ENCODE assay signal across 7 mouse cellular contexts in genomic region chr11:88139256-88139861, GRCm38 (mm10). TPM values are rescaled to one million over a fixed set of nuclear protein-coding genes. Genes with fewer than 3 reads are reported as not detected.
DNase-seq lines count a peak whose midpoint lies in the region; ATAC-seq and TF ChIP-seq lines count a peak whose summit lies in the region.

No protein-coding gene starts in this region.

- H3K36me3 ChIP-seq in lung, embryonic 14.5 days (ENCODE audit: insufficient read depth) = no peaks in the 10 kb centered on the region
- peaks cover 7% of the 10 kb centered on the region for H3K36me3 ChIP-seq in embryonic facial prominence, embryonic 10.5 days (replicated peaks)
- H3K36me3 ChIP-seq in intestine, embryonic 16.5 days (ENCODE audit: control insufficient read depth, insufficient read depth, low read length) = no peaks in the 10 kb centered on the region; the same call in 1 of the 2 replicates
- no peaks in the 10 kb centered on the region for H3K36me3 ChIP-seq in midbrain, embryonic 16.5 days (ENCODE audit: control insufficient read depth, insufficient read depth, low read length)

- no peak overlapping the region for H3K4me3 ChIP-seq in lung, embryonic 14.5 days (ENCODE audit: low read depth, low read length)
- peak overlapping the region; percentile 36 for H3K4me3 ChIP-seq in embryonic facial prominence, embryonic 10.5 days
- H3K4me3 ChIP-seq in intestine, embryonic 16.5 days (ENCODE audit: low read length) = no peak overlapping the region
- H3K4me3 ChIP-seq in midbrain, embryonic 16.5 days (ENCODE audit: low read depth, low read length) = peak overlapping the region; percentile 1; the same call in 1 of the 2 replicates

- H3K4me2 ChIP-seq in lung, embryonic 14.5 days = peak overlapping the region; percentile 15; the same call in 1 of the 2 replicates
- H3K4me2 ChIP-seq in intestine, embryonic 16.5 days (ENCODE audit: low read depth, low read length) = no peak overlapping the region
- peak overlapping the region; percentile 53 for H3K4me2 ChIP-seq in midbrain, embryonic 16.5 days (ENCODE audit: low read length)

- H3K27me3 ChIP-seq in lung, embryonic 14.5 days (ENCODE audit: insufficient read depth, low read length) = no peaks in the 10 kb centered on the region
- H3K27me3 ChIP-seq in embryonic facial prominence, embryonic 10.5 days (replicated peaks; ENCODE audit: low read depth, poor library complexity, severe bottlenecking) = peaks cover 4% of the 10 kb centered on the region; the same call in 1 of the 2 replicates
- no peaks in the 10 kb centered on the region for H3K27me3 ChIP-seq in intestine, embryonic 16.5 days (replicated peaks; ENCODE audit: control insufficient read depth, insufficient read depth, low read length)
- no peaks in the 10 kb centered on the region for H3K27me3 ChIP-seq in midbrain, embryonic 16.5 days (ENCODE audit: control insufficient read depth, insufficient read depth, low read depth, low read length)

- no peak for TF ChIP-seq CTCF in lung, embryonic 14.5 days (IDR thresholded peaks at IDR 0.05; ENCODE audit: low read depth)

- no peak for DNase-seq in lung, embryonic 14.5 days
- no peak for DNase-seq in lung, postnatal 4 days
- peak; percentile 82 for DNase-seq in embryonic facial prominence, embryonic 10.5 days (ENCODE audit: low spot score)
- DNase-seq in B cell, adult 2 months = no peak
- DNase-seq in spleen, adult 18-20 months = no peak

- peaks cover 20% of the 10 kb centered on the region for H3K4me1 ChIP-seq in lung, embryonic 14.5 days (ENCODE audit: insufficient read depth)
- peaks cover 80% of the 10 kb centered on the region for H3K4me1 ChIP-seq in embryonic facial prominence, embryonic 10.5 days
- H3K4me1 ChIP-seq in intestine, embryonic 16.5 days (ENCODE audit: control insufficient read depth, insufficient read depth, low read length) = peaks cover 21% of the 10 kb centered on the region
- H3K4me1 ChIP-seq in midbrain, embryonic 16.5 days (ENCODE audit: control insufficient read depth, insufficient read depth, low read length) = peaks cover 49% of the 10 kb centered on the region

- no peaks in the 10 kb centered on the region for H3K9me3 ChIP-seq in lung, embryonic 14.5 days (ENCODE audit: low read depth, low read length)
- H3K9me3 ChIP-seq in embryonic facial prominence, embryonic 10.5 days = peaks cover 3% of the 10 kb centered on the region; the same call in 1 of the 2 replicates
- no peaks in the 10 kb centered on the region for H3K9me3 ChIP-seq in intestine, embryonic 16.5 days (ENCODE audit: control insufficient read depth, low read length)
- no peaks in the 10 kb centered on the region for H3K9me3 ChIP-seq in midbrain, embryonic 16.5 days (replicated peaks; ENCODE audit: control insufficient read depth, low read length, poor library complexity, severe bottlenecking)

- peak overlapping the region; percentile 30; the same call in 1 of the 2 replicates for H3K9ac ChIP-seq in lung, embryonic 14.5 days
- H3K9ac ChIP-seq in intestine, embryonic 16.5 days (ENCODE audit: low read depth, low read length) = peak overlapping the region; percentile 21; the same call in 1 of the 2 replicates
- peak overlapping the region; percentile 60 for H3K9ac ChIP-seq in midbrain, embryonic 16.5 days (ENCODE audit: low read depth, low read length)

- 15% methylated on average over 20 of the region's 20 CpGs for WGBS in lung, embryonic 14.5 days
- WGBS in embryonic facial prominence, embryonic 10.5 days = 3% methylated on average over 20 of the region's 20 CpGs
- 25% methylated on average over 20 of the region's 20 CpGs for WGBS in intestine, embryonic 16.5 days
- 2% methylated on average over 20 of the region's 20 CpGs for WGBS in midbrain, embryonic 16.5 days

- no peak overlapping the region for H3K27ac ChIP-seq in lung, embryonic 14.5 days (ENCODE audit: low read depth)
- peak overlapping the region; percentile 87 for H3K27ac ChIP-seq in embryonic facial prominence, embryonic 10.5 days (replicated peaks)
- no peak overlapping the region for H3K27ac ChIP-seq in intestine, embryonic 16.5 days (ENCODE audit: low read length)
- peak overlapping the region; percentile 91 for H3K27ac ChIP-seq in midbrain, embryonic 16.5 days (ENCODE audit: low read length)

- no peak for ATAC-seq in lung, embryonic 14.5 days (ENCODE audit: insufficient read depth)
- no peak for ATAC-seq in intestine, embryonic 16.5 days
- peak; percentile 77 for ATAC-seq in midbrain, embryonic 16.5 days

RNA-seq across cellular contexts. Expression of gene Cuedc1, which starts 41.5 kb away (rescaled TPM):
- polyA plus RNA-seq in lung, embryonic 14.5 days (2014; fragmentation: Nextera tagmentation; extraction: Ambion mirVana) = 14.1 and 16.8 TPM in 2 replicates
- 20.8 and 21.9 TPM in 2 replicates for polyA plus RNA-seq in embryonic facial prominence, embryonic 10.5 days (2016; fragmentation: Nextera tagmentation; extraction: Ambion mirVana)
- 8.0 and 8.5 TPM in 2 replicates for polyA plus RNA-seq in intestine, embryonic 16.5 days (2015; fragmentation: Nextera tagmentation; extraction: Ambion mirVana)
- 46.1 and 54.7 TPM in 2 replicates for polyA plus RNA-seq in midbrain, embryonic 16.5 days (2015; fragmentation: Nextera tagmentation; extraction: Ambion mirVana)

Comparison
In these comparisons a context has a peak if more than half of its experiments do, and no peak if none do; other contexts are left out.
1. H3K27ac ChIP-seq: peak in embryonic facial prominence, embryonic 10.5 days (single experiment) and midbrain, embryonic 16.5 days (single experiment); none in lung, embryonic 14.5 days (single experiment) and intestine, embryonic 16.5 days (single experiment).
2. H3K4me3 ChIP-seq: peak in embryonic facial prominence, embryonic 10.5 days (single experiment) and midbrain, embryonic 16.5 days (single experiment); none in lung, embryonic 14.5 days (single experiment) and intestine, embryonic 16.5 days (single experiment).
3. Peak in every context shown above with its lines, with median percentiles within 50 percentile points of each other: H3K9ac ChIP-seq.